Mouse (Mus musculus) limb, embryonic 12.5 days (tissue): ENCODE measurements around the gene Zfyve27. TPM values are rescaled to one million over a fixed set of nuclear protein-coding genes. Genes with fewer than 3 reads are reported as not detected.
A peak's percentile ranks its signal among the peaks of the same experiment; 100 is the strongest.

ENCODE experiments used
- ATAC-seq: fragments of 200-750 bp; cut with Nextera tagmentation; 2 replicates; pipeline ENCODE4 v1.8.0; 2017; ENCODE audit warnings: low read depth, moderate TSS enrichment; ENCODE audit not compliant: insufficient number of reproducible peaks, insufficient read depth, low FRiP score, low TSS enrichment
- H3K27ac ChIP-seq: fragments of 300-500 bp; sonication (generic); 2 replicates; pipeline ENCODE4 v1.5.1; 2016; ENCODE audit warnings: mild to moderate bottlenecking, moderate library complexity
- H3K27me3 ChIP-seq: fragments of 300-500 bp; sonication (generic); 2 replicates; pipeline ENCODE4 v1.6.1; 2016; ENCODE audit warnings: mild to moderate bottlenecking, moderate library complexity
- H3K36me3 ChIP-seq: fragments of 300-500 bp; sonication (generic); 2 replicates; pipeline ENCODE4 v1.6.1; 2016; ENCODE audit warnings: mild to moderate bottlenecking, moderate library complexity
- H3K4me1 ChIP-seq: fragments of 300-500 bp; sonication (generic); replicated peaks from 2 replicates; pipeline ENCODE4 v1.6.1; 2016
- H3K4me2 ChIP-seq: fragments of 300-500 bp; sonication (generic); 2 replicates; pipeline ENCODE4 v1.6.1; 2016; ENCODE audit warnings: mild to moderate bottlenecking, moderate library complexity
- H3K4me3 ChIP-seq: fragments of 300-500 bp; sonication (generic); replicated peaks from 2 replicates; pipeline ENCODE4 v1.5.1; 2016; ENCODE audit warnings: mild to moderate bottlenecking
- H3K9ac ChIP-seq: fragments of 300-500 bp; sonication (generic); replicated peaks from 2 replicates; pipeline ENCODE4 v1.6.1; 2016; ENCODE audit warnings: mild to moderate bottlenecking, moderate library complexity
- H3K9me3 ChIP-seq: fragments of 300-500 bp; sonication (generic); 2 replicates; pipeline ENCODE4 v1.6.1; 2016; ENCODE audit warnings: mild to moderate bottlenecking, moderate library complexity
- WGBS: fragments of 180-500 bp; shearing (Covaris S2); methylation state at CpG from one replicate; pipeline ENCODE4 v1.1.7; 2016; 5-methylcytosine and 5-hydroxymethylcytosine counted together
- polyA plus RNA-seq: library from polyadenylated mRNA; unstranded; fragments of >200 nt; fragmentation: Nextera tagmentation; extraction: Ambion mirVana; gene quantifications from 2 replicates; pipeline ENCODE4 v1.2.1, GENCODE M21; 2016

Gene Zfyve27
- polyA plus RNA-seq, 1 experiment from 2014 or later, result 33.7 TPM

- no peak overlapping the region for H3K4me3 ChIP-seq
- 16% methylated on average over 5 of the region's 5 CpGs for WGBS
- no peak overlapping the region for H3K27ac ChIP-seq
- H3K27me3 ChIP-seq, result no peaks in the 10 kb centered on the region
- H3K4me1 ChIP-seq, result peaks cover 8% of the 10 kb centered on the region
- H3K36me3 ChIP-seq, result peaks cover 61% of the 10 kb centered on the region
- H3K9ac ChIP-seq, result no peak overlapping the region
- ATAC-seq, result peak; percentile 52; the same call in 1 of the 2 replicates
- no peaks in the 10 kb centered on the region for H3K9me3 ChIP-seq
- no peak overlapping the region for H3K4me2 ChIP-seq
Observed at GRCm38 (mm10) chr19:42190494-42190893, 26.7 kb downstream of the Zfyve27 start.

GRCm38 (mm10) chr19:42193311-42193710 is 29.6 kb downstream of the Zfyve27 start:
- Histone ChIP-seq H3K27me3 (peaks cover 20% of the 10 kb centered on the region), H3K4me1 (peaks cover 8% of the 10 kb centered on the region), H3K27ac (peak overlapping the region; percentile 59), H3K4me3 (no peak overlapping the region), H3K4me2 (no peak overlapping the region), H3K9me3 (no peaks in the 10 kb centered on the region), H3K36me3 (peaks cover 38% of the 10 kb centered on the region), H3K9ac (0 out of 2 replicates have a peak overlapping the region, but pooled peaks have one; percentile 18)
- ATAC-seq, result no peak
- WGBS, result 63% methylated on average over 2 of the region's 2 CpGs

- H3K9me3 ChIP-seq, result no peaks in the 10 kb centered on the region
- WGBS, result 63% methylated on average over 4 of the region's 4 CpGs
- H3K27ac ChIP-seq, result no peak overlapping the region
- peaks cover 10% of the 10 kb centered on the region for H3K4me1 ChIP-seq
- no peak overlapping the region for H3K9ac ChIP-seq
- H3K4me3 ChIP-seq, result no peak overlapping the region
- H3K4me2 ChIP-seq, result no peak overlapping the region
- peaks cover 51% of the 10 kb centered on the region for H3K27me3 ChIP-seq
- no peak for ATAC-seq
- H3K36me3 ChIP-seq, result peaks cover 12% of the 10 kb centered on the region
Observed at GRCm38 (mm10) chr19:42196378-42196777, 32.6 kb downstream of the Zfyve27 start.

GRCm38 (mm10) chr19:42197066-42197465 is 33.3 kb downstream of the Zfyve27 start:
- H3K9me3 ChIP-seq, result no peaks in the 10 kb centered on the region
- peaks cover 17% of the 10 kb centered on the region for H3K4me1 ChIP-seq
- H3K4me3 ChIP-seq, result no peak overlapping the region
- no peak for ATAC-seq
- WGBS, result 62% methylated on average over 4 of the region's 4 CpGs
- H3K36me3 ChIP-seq, result peaks cover 5% of the 10 kb centered on the region; the same call in 1 of the 2 replicates
- no peak overlapping the region for H3K9ac ChIP-seq
- no peak overlapping the region for H3K27ac ChIP-seq
- peaks cover 57% of the 10 kb centered on the region for H3K27me3 ChIP-seq
- no peak overlapping the region for H3K4me2 ChIP-seq

- Histone ChIP-seq H3K27ac (no peak overlapping the region), H3K4me3 (no peak overlapping the region), H3K36me3 (no peaks in the 10 kb centered on the region), H3K27me3 (peaks cover 67% of the 10 kb centered on the region), H3K9me3 (peaks cover 4% of the 10 kb centered on the region; the same call in 1 of the 2 replicates), H3K9ac (no peak overlapping the region), H3K4me2 (no peak overlapping the region), H3K4me1 (peaks cover 19% of the 10 kb centered on the region)
- WGBS, result 51% methylated on average over 11 of the region's 11 CpGs
- no peak for ATAC-seq
Observed at GRCm38 (mm10) chr19:42198026-42198425, 34.3 kb downstream of the Zfyve27 start.

- Histone ChIP-seq H3K4me2 (peak within 1 kb of the TSS; percentile 51), H3K4me3 (peak within 1 kb of the TSS; percentile 34), H3K27ac (no peak within 1 kb of the TSS), H3K9ac (peak within 1 kb of the TSS; percentile 4; the same call in 1 of the 2 replicates), H3K36me3 (no peaks in the 10 kb centered on the region), H3K4me1 (peaks cover 19% of the 10 kb centered on the region), H3K27me3 (peaks cover 80% of the 10 kb centered on the region), H3K9me3 (peaks cover 6% of the 10 kb centered on the region; the same call in 1 of the 2 replicates)
- no peak for ATAC-seq
- WGBS, result under 1% methylated on average over 56 of the region's 60 CpGs
Observed at GRCm38 (mm10) chr19:42201696-42202381, 38.1 kb downstream of the Zfyve27 start, which contains the start of gene Sfrp5. Gene Sfrp5 (minus strand): TSS chr19:42202252.

- no peak for ATAC-seq
- Histone ChIP-seq H3K4me1 (peaks cover 19% of the 10 kb centered on the region), H3K9ac (no peak overlapping the region), H3K4me3 (peak overlapping the region; percentile 34; the same call in 1 of the 2 replicates), H3K9me3 (peaks cover 6% of the 10 kb centered on the region; the same call in 1 of the 2 replicates), H3K27ac (no peak overlapping the region), H3K36me3 (no peaks in the 10 kb centered on the region), H3K4me2 (peak overlapping the region; percentile 51), H3K27me3 (peaks cover 79% of the 10 kb centered on the region)
- 44% methylated on average over 8 of the region's 8 CpGs for WGBS
Observed at GRCm38 (mm10) chr19:42202467-42202866, 38.7 kb downstream of the Zfyve27 start.

- ATAC-seq, result no peak
- H3K27me3 ChIP-seq, result peaks cover 73% of the 10 kb centered on the region
- no peaks in the 10 kb centered on the region for H3K36me3 ChIP-seq
- 69% methylated on average over 4 of the region's 4 CpGs for WGBS
- no peak overlapping the region for H3K4me2 ChIP-seq
- peaks cover 6% of the 10 kb centered on the region; the same call in 1 of the 2 replicates for H3K9me3 ChIP-seq
- H3K4me1 ChIP-seq, result peaks cover 19% of the 10 kb centered on the region
- H3K27ac ChIP-seq, result no peak overlapping the region
- no peak overlapping the region for H3K4me3 ChIP-seq
- no peak overlapping the region for H3K9ac ChIP-seq
Observed at GRCm38 (mm10) chr19:42204306-42204705, 40.6 kb downstream of the Zfyve27 start.

GRCm38 (mm10) chr19:42205201-42205600 is 41.5 kb downstream of the Zfyve27 start:
- Histone ChIP-seq H3K27ac (no peak overlapping the region), H3K27me3 (peaks cover 70% of the 10 kb centered on the region), H3K9ac (no peak overlapping the region), H3K36me3 (no peaks in the 10 kb centered on the region), H3K4me1 (peaks cover 19% of the 10 kb centered on the region), H3K9me3 (peaks cover 6% of the 10 kb centered on the region; the same call in 1 of the 2 replicates), H3K4me3 (no peak overlapping the region), H3K4me2 (no peak overlapping the region)
- 22% methylated on average over 8 of the region's 8 CpGs for WGBS
- ATAC-seq, result no peak

- Histone ChIP-seq H3K9me3 (no peaks in the 10 kb centered on the region), H3K9ac (no peak overlapping the region), H3K4me3 (no peak overlapping the region), H3K36me3 (no peaks in the 10 kb centered on the region), H3K27ac (no peak overlapping the region), H3K4me1 (peaks cover 3% of the 10 kb centered on the region; the same call in 1 of the 2 replicates), H3K4me2 (no peak overlapping the region), H3K27me3 (peaks cover 35% of the 10 kb centered on the region)
- WGBS, result 57% methylated on average over 7 of the region's 7 CpGs
- ATAC-seq, result no peak
Observed at GRCm38 (mm10) chr19:42209485-42209884, 45.7 kb downstream of the Zfyve27 start.

- Histone ChIP-seq H3K4me2 (no peak overlapping the region), H3K9ac (no peak overlapping the region), H3K4me1 (no peaks in the 10 kb centered on the region), H3K27ac (no peak overlapping the region), H3K27me3 (peaks cover 33% of the 10 kb centered on the region), H3K9me3 (no peaks in the 10 kb centered on the region), H3K4me3 (no peak overlapping the region), H3K36me3 (no peaks in the 10 kb centered on the region)
- ATAC-seq, result no peak
- WGBS, result 63% methylated on average over 6 of the region's 6 CpGs
Observed at GRCm38 (mm10) chr19:42209976-42210375, 46.2 kb downstream of the Zfyve27 start.
